Mouse (Mus musculus) bone marrow macrophage, adult 2 months (primary cell): ENCODE results near the gene Tgfb3.

Experiments
- CTCF ChIP-seq: IDR thresholded peaks from 2 replicates; pipeline ENCODE4 v1.5.1; 2012; ENCODE audit warnings: low read depth, mild to moderate bottlenecking, low read length, moderate library complexity
- POLR2A ChIP-seq: IDR thresholded peaks from 2 replicates; pipeline ENCODE4 v1.6.1; 2012; ENCODE audit warnings: mild to moderate bottlenecking, low read depth, low read length, borderline replicate concordance

DNA sequence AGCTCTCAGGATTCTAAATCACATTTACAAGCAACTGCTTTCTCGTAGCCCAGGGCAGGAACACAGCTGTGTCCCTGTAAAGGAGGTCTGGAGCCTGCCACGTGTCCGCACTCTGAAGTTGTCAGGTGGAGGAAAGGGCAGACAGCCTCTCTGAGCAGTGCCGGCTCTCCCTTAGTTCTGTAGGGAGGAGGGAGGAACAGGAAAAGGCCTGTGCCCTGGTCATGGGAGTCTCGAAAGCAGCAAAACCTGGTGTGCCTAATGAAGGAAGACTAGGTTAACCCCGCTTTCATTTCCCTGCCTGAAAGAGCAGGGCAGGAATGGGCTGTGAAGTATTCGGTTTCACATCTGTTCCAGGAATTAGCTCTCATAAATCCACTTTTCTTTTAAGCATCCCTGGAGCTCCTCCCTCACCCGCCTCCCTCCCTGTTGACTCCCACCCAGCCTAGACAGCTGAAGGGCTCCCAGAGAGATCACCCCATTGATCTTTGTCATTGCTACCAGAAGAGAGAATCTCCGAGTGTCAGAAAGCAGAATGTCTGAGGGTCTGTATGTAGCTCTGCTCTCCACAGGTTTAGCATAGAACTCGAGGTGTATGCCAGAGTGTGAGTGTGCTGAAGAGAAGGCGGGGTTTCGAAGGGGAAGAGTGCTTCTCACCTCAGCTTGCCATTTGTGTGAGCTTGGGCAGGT is 41.5 kb downstream of the Tgfb3 start:
- TF ChIP-seq POLR2A (no peak), CTCF (no peak)
